Mouse (Mus musculus) C2C12 (cell line): Measurements from ENCODE around the gene Siae.

Source experiments
- CEBPB ChIP-seq: IDR thresholded peaks from one replicate; pipeline ENCODE4 v1.6.1; 2011; ENCODE audit warnings: low read depth, mild to moderate bottlenecking, control low read depth, moderate library complexity
- CTCF ChIP-seq: IDR thresholded peaks from one replicate; pipeline ENCODE4 v1.5.1; 2011; ENCODE audit not compliant: control insufficient read depth, insufficient read depth, insufficient read length
- FOSL1 ChIP-seq: IDR thresholded peaks from one replicate; pipeline ENCODE4 v1.8.0; 2011; ENCODE audit warnings: mild to moderate bottlenecking, low read length; ENCODE audit not compliant: poor library complexity, insufficient read depth, severe bottlenecking
- MYOD1 ChIP-seq: IDR thresholded peaks from one replicate; pipeline ENCODE4 v1.6.1; 2011; ENCODE audit warnings: low read depth; ENCODE audit not compliant: control insufficient read depth, insufficient read length
- MYOG ChIP-seq: IDR thresholded peaks from one replicate; pipeline ENCODE4 v1.6.1; 2011; ENCODE audit not compliant: control insufficient read depth, insufficient read length; ENCODE audit errors: extremely low read depth

DNA sequence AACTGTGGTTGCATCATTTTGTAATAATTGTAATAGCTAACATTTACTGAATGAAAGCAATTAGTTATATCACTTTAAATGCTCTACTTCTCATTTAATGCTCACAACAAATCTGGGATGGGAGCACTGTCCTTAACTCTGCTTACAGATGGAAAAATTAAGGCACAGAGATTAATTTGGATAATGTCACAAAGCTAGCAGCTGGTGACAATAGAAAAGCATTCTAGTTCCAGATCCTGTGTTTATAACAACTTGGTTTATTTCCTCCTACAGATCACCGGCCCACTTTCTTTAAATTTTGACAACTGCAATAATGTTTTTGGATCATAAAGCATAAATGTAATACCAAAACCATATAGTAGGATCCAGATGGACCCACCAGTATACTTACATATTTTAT, 49.5 kb upstream of the Siae start:
- TF ChIP-seq CTCF (no peak), MYOG (no peak), MYOD1 (no peak), FOSL1 (no peak), CEBPB (no peak)
